Mouse (Mus musculus) mature B cell (primary cell): ENCODE measurements around the gene P2rx4.
"Not testable (repeated sequence)": the region's sequence is repeated elsewhere in the genome, so short reads cannot be mapped to it uniquely, and the experiment has no call there.

Experiments
- in situ Hi-C: fragments of 300-500 bp; cut with MboI; formaldehyde crosslinking; loops from 2 replicates; pipeline ENCODE4 v1.14.3; 2019

The P2rx4 gene

DNA sequence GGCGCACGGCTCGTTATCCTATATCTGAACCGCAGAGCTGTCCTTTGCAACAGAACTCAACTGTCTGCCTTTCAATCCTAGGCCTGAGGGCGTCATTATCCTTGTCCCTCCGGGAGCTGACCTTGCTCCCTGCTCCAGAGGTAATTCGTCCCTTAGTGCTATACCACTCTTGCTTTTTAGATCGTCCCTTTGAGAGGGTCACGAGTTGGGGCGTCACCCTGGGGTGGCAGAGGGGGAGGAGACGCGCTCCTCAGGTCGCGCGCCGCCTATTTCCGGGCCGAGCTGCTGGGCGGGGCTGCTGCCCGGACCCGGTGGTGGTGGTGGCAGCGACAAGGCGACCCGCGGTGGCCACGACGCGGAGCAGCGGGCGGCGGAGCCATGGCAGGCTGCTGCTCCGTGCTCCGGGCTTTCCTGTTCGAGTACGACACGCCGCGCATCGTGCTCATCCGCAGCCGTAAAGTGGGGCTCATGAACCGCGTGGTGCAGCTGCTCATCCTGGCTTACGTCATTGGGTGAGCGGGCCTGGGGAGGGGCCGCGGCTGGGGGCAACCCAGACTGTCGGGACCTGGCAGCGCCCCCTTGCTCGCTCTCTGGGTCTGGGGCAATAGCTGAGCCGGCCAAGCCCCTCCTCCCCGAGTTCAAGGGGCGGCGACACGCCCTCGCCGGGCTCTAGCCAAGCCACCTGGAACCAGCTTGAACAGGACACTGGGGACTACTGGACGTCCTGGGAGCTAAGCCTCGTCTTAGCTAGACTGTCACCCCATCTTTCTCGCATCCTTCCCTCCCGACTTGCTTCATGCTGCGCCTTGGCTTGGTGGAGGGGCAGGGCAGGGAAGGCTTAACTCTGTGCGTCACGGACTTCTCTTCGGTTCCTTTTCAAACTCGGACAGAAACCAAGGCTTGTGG lies at the start of gene P2rx4:
Gene P2rx4, plus strand, starts transcription at position 269 of the 906 bp plus-strand sequence.
- in situ Hi-C loops = no loop called here

- in situ Hi-C loops = no loop called here
Measured at GRCm38 (mm10) chr5:122662501-122662900, 44.8 kb upstream of the P2rx4 start.

DNA sequence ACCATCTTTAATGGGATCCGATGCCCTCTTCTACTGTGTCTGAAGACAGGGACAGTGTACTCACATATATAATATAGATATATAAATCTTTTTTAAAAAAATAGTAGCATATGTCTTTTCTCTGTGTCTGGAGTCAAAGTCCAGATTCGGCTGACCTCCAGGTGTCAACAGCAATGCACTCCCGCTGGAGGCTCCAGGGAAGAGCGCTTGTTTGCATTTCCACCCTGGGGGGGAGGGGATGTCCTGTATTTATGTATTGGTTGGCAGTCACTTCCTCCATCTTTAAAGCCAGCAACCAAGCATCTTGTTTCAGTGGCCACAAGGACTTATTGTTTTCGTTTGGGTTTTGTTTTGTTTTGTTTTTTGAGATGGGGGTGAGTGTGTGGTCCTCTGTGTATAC lies 42.3 kb upstream of the P2rx4 start:
- in situ Hi-C loops = no loop called here

- in situ Hi-C loops = no loop called here
Measured at GRCm38 (mm10) chr5:122668981-122669897, 38.1 kb upstream of the P2rx4 start.

- in situ Hi-C loops = not testable (repeated sequence)
Measured at GRCm38 (mm10) chr5:122671641-122672040, 35.7 kb upstream of the P2rx4 start.

- in situ Hi-C loops = no loop called here
Measured at GRCm38 (mm10) chr5:122672298-122672697, 35.0 kb upstream of the P2rx4 start.

- in situ Hi-C loops = no loop called here
Measured at GRCm38 (mm10) chr5:122676002-122676401, 31.3 kb upstream of the P2rx4 start.

DNA sequence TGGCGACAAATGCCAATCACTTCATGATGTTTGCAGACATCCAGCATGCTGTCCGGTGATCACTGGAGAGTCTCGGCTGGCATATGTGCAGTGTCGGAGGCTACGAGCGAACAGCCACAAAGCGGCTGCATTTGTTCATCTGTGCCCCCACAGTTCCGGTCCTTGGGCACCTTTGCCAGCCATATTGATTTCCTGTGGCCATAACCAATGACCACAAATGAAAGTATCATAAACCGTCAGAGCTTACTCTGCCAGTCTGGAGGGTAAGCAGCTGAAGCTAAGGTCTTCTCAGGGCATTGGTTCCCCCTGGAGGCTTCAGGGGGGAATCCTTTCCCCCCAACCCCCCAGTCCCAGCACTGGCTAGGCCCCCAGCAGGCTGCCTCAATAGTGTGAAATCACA lies 29.4 kb upstream of the P2rx4 start:
- in situ Hi-C loops = no loop called here

DNA sequence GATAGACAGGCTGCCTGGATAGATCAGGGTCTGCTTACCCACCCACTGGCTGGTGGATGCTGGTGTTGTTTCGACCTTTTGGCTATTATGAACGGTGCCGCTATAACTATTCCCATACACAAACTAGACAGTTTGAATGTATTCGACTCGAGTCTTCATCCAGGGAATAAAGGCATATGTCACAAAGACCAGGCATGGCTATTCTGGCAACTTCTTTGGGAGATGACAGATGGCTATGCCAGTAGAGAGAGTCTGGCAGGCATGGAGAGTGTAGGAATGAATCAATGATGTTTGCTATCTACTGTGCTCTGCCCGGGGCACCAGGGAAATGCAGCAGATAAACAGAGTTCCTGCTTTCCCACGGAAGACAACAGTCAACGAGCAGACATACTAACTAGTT lies 27.5 kb upstream of the P2rx4 start:
- in situ Hi-C loops = no loop called here

- in situ Hi-C loops = no loop called here
Measured at GRCm38 (mm10) chr5:122681276-122681675, 26.1 kb upstream of the P2rx4 start.

DNA sequence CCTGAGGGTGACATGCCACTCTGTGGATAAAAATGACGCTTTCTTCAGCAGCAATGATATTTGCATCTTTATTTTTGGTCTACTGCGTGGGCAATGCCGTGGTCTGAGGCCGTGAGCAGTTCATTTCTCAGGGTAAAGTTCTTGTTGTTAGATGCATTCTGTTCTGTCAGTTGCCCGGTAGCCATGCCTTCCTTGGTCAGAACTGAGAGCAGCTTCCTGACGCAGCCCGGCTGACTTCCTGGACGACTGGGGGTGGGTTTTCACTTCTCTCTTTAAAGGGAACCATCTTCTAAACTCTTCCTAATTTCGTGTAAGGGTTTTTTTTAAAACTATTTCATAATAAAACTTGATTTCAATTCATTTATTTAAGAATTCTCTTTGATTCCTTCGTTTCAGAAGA lies 23.4 kb upstream of the P2rx4 start:
- in situ Hi-C loops = no loop called here

- in situ Hi-C loops = no loop called here
Measured at GRCm38 (mm10) chr5:122687391-122687790, 20.0 kb upstream of the P2rx4 start.

GRCm38 (mm10) chr5:122689153-122689552 lies 18.2 kb upstream of the P2rx4 start:
- in situ Hi-C loops = no loop called here

GRCm38 (mm10) chr5:122690486-122690885 lies 16.9 kb upstream of the P2rx4 start:
- in situ Hi-C loops = no loop called here

DNA sequence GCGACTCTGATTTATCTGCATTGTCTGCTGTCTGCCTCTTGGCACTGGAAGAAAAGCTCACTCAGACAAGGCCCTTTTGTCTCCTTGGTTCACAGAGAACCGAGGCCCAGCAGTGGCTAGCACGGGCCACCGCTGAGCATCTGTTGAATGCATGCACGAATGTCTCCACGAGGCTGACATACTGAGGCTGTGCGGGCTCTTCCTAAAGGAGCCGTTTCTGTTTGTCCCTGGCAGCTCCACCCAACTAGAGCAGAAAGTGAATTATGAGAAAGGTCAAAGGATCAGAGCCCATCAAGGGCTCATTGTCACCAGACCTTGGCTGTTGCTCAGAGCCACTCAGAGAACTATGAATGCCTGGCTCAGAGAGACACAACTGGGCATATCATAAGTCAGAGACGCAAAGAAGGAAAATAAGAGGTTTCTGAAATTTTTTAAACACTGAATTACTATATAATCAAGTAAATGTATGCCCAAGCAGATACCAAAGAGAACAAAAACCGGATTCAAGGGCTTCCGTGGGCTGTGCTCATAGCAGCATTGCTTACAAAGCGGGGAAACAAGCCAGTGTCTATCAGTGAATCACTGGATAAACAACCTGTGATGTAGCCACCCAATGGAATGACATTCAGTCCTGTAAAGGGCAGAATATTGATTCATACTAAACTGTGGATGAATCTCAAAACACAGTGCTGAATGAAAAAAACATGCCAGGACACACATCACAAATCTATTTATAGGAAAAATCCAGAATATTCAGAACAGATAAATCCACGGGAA lies 13.7 kb upstream of the P2rx4 start:
- in situ Hi-C loops = no loop called here

DNA sequence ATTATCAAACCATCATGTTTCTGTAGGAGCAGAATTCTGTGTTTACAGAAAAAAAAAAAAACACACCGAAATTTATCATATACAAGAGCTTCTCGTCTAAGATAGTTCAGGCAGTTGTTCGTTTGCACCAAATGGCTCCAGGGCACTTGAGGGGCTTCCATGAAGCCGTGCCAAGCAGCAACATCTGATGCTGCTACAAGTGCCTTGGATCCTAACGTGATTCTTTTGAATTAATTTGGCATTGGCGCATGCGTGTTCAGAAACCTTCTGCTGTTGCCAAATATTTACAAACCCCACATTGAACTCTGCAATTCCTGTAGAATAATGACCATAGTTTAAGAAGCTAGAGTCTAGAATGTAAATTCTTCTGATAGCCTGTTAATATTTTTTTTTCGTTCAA lies 11.8 kb upstream of the P2rx4 start:
- in situ Hi-C loops = no loop called here

DNA sequence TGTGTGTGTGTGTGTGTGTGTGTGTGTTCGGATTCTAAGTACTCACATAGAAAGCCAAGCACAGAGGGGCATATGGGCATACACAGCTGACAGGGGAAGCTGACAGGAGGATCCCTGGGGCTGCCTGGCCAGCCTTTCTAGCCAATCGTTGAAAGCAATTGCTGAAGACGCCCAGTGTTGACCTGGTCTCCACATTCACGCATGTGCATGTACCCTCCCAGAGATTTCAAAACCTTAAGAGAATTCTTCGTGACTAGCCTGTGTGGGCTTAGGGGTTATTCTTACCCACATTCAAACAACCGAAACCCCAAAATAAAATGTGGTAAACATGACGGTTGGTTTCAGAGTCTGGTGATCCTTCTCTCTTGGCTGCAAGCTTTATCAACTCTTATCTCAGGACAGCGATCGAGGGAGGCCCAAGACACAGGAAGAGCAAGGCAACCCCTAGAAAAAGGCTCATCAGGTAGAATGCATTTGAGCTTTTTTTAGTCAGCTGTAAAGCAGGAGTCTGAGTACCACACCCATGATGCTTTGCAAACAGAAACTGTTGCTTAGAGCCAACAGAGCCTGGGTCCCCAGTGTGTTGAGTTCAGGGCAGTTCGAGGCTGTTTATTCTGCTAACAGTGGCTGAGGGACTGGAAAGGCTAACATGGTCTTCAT lies 9.2 kb upstream of the P2rx4 start:
- in situ Hi-C loops = no loop called here

- in situ Hi-C loops = no loop called here
Measured at GRCm38 (mm10) chr5:122698701-122699060, 8.7 kb upstream of the P2rx4 start.

GRCm38 (mm10) chr5:122700109-122700836 lies 7.1 kb upstream of the P2rx4 start:
- in situ Hi-C loops = no loop called here

GRCm38 (mm10) chr5:122700837-122701212 lies 6.5 kb upstream of the P2rx4 start:
- in situ Hi-C loops = no loop called here

GRCm38 (mm10) chr5:122702156-122702555 lies 5.2 kb upstream of the P2rx4 start:
- in situ Hi-C loops = no loop called here
